8 mouse cellular contexts compared by ENCODE assay signal in genomic region chr7:122066945-122067516, GRCm38 (mm10). TPM values are rescaled to one million over a fixed set of nuclear protein-coding genes. Genes with fewer than 3 reads are reported as not detected.
A peak's percentile ranks its signal among the peaks of the same experiment; 100 is the strongest.
DNase-seq lines count a peak whose midpoint lies in the region; ATAC-seq and TF ChIP-seq lines count a peak whose summit lies in the region.

Gene Ubfd1 (plus strand): TSS chr7:122067175.
Gene Ears2 (minus strand): TSS chr7:122067263.

- H3K79me2 ChIP-seq in MEL (ENCODE audit: control insufficient read depth, insufficient read depth, low read length, poor library complexity): peaks cover 32% of the 10 kb centered on the region

- peak; percentile 98 for DNase-seq in MEL (ENCODE audit: low read depth, low spot score)
- DNase-seq in cerebellum, adult 2 months: peak; percentile 96 to 99
- peak; percentile 98 for DNase-seq in forelimb bud, embryonic 11.5 days (ENCODE audit: low read depth, low spot score)
- DNase-seq in layer of hippocampus, adult 9-10 months (ENCODE audit: low spot score): peak; percentile 94
- peak; percentile 90 for DNase-seq in ovary, postnatal 10 days (ENCODE audit: low spot score)
- DNase-seq in thymus, postnatal 10 days (ENCODE audit: low spot score in 2 of 2): peak; percentile 85 to 87

- H3K36me3 ChIP-seq in MEL (ENCODE audit: control insufficient read depth in 1 of 2, insufficient read depth in 2 of 2, low read length in 2 of 2): peaks cover 3 to 22% of the 10 kb centered on the region in 2 experiments; a peak in 2 of 4 replicates
- peaks cover 7% of the 10 kb centered on the region for H3K36me3 ChIP-seq in lung, embryonic 16.5 days (ENCODE audit: control insufficient read depth, insufficient read depth, low read length)

- peak within 1 kb of the TSS; percentile 93 for H3K9ac ChIP-seq in MEL (ENCODE audit: control insufficient read depth, low read depth, low read length, poor library complexity, severe bottlenecking)
- peak within 1 kb of the TSS; percentile 98 for H3K9ac ChIP-seq in lung, embryonic 16.5 days (ENCODE audit: low read length)

- peak; percentile 33 to 69; a peak in 2 of 4 replicates for TF ChIP-seq POLR2A in MEL (IDR thresholded peaks at IDR 0.05; ENCODE audit: control insufficient read depth in 1 of 2, insufficient read depth in 1 of 2, low read depth in 1 of 2, low read length in 2 of 2, poor library complexity in 1 of 2)
- TF ChIP-seq POLR2A in cerebellum, adult 2 months (IDR thresholded peaks at IDR 0.05; ENCODE audit: borderline replicate concordance, insufficient read depth, low read length): peak; percentile 26; the same call in 1 of the 2 replicates

- WGBS in cerebellum, adult 2 months: under 1% methylated on average over 58 of the region's 60 CpGs
- WGBS in lung, embryonic 16.5 days: 1% methylated on average over 51 of the region's 60 CpGs

- ATAC-seq in hematopoietic stem cell, adult 5-6 weeks (replicated peaks in 1 of 2; ENCODE audit: insufficient read depth in 1 of 2, low FRiP score in 2 of 2, low TSS enrichment in 1 of 2, low read depth in 1 of 2, poor library complexity in 2 of 2, severe bottlenecking in 2 of 2): peak; percentile 87 to 90
- peak; percentile 99 for ATAC-seq in lung, embryonic 16.5 days (ENCODE audit: low read depth)

- no peaks in the 10 kb centered on the region for H3K9me3 ChIP-seq in MEL (replicated peaks; ENCODE audit: insufficient read depth, low read length)
- H3K9me3 ChIP-seq in lung, embryonic 16.5 days (ENCODE audit: control insufficient read depth, low read length): no peaks in the 10 kb centered on the region

- peak within 1 kb of the TSS; percentile 85 to 94 for H3K4me3 ChIP-seq in MEL (ENCODE audit: control insufficient read depth in 1 of 2, insufficient read depth in 1 of 2, low read depth in 2 of 2, low read length in 2 of 2)
- peak within 1 kb of the TSS; percentile 79 for H3K4me3 ChIP-seq in cerebellum, adult 2 months (replicated peaks; ENCODE audit: insufficient read depth, low read depth, low read length)
- peak within 1 kb of the TSS; percentile 100 for H3K4me3 ChIP-seq in lung, embryonic 16.5 days (ENCODE audit: low read length)

- TF ChIP-seq CTCF in MEL (IDR thresholded peaks at IDR 0.05 in 2 of 3, conservative IDR thresholded peaks at IDR 0.05 in 1 of 3; ENCODE audit: control insufficient read depth in 1 of 3, insufficient read depth in 1 of 3, low read depth in 2 of 3, low read length in 3 of 3, poor library complexity in 1 of 3, severe bottlenecking in 1 of 3): no peak
- no peak for TF ChIP-seq CTCF in cerebellum, adult 2 months (IDR thresholded peaks at IDR 0.05; ENCODE audit: borderline replicate concordance, insufficient read depth, low read depth, low read length)

- H3K27me3 ChIP-seq in MEL (ENCODE audit: control insufficient read depth in 1 of 2, insufficient read depth in 2 of 2, low read length in 2 of 2): no peaks in the 10 kb centered on the region
- H3K27me3 ChIP-seq in cerebellum, adult 2 months (ENCODE audit: control insufficient read depth, insufficient read depth, low read length): no peaks in the 10 kb centered on the region
- no peaks in the 10 kb centered on the region for H3K27me3 ChIP-seq in lung, embryonic 16.5 days (ENCODE audit: control insufficient read depth, insufficient read depth, low read depth, low read length)

- peak in 1 of 2 experiments; percentile 30; a peak in 2 of 4 replicates for TF ChIP-seq EP300 in MEL (IDR thresholded peaks at IDR 0.05; ENCODE audit: low read depth in 1 of 2, low read length in 2 of 2)

- TF ChIP-seq RAD21 in MEL (IDR thresholded peaks at IDR 0.05; ENCODE audit: low read depth, low read length): no peak

- H3K4me1 ChIP-seq in MEL (ENCODE audit: control insufficient read depth in 1 of 2, insufficient read depth in 2 of 2, low read length in 2 of 2): peaks cover 5 to 6% of the 10 kb centered on the region in 2 experiments
- peaks cover 3% of the 10 kb centered on the region for H3K4me1 ChIP-seq in cerebellum, adult 2 months (ENCODE audit: control insufficient read depth, insufficient read depth, low read length)
- peaks cover 16% of the 10 kb centered on the region for H3K4me1 ChIP-seq in lung, embryonic 16.5 days (replicated peaks; ENCODE audit: control insufficient read depth, insufficient read depth, low read length)

- H3K27ac ChIP-seq in MEL (ENCODE audit: control insufficient read depth, low read depth, low read length): peak within 1 kb of the TSS; percentile 59
- H3K27ac ChIP-seq in cerebellum, adult 2 months (ENCODE audit: insufficient read depth, low read length): peak within 1 kb of the TSS; percentile 84
- H3K27ac ChIP-seq in lung, embryonic 16.5 days (ENCODE audit: low read length): peak within 1 kb of the TSS; percentile 93

- peak within 1 kb of the TSS; percentile 66 for H3K4me2 ChIP-seq in lung, embryonic 16.5 days (ENCODE audit: low read depth, low read length)

TF ChIP-seq in MEL, 35 proteins besides CTCF, POLR2A, EP300 and RAD21:
- TF ChIP-seq MAZ (IDR thresholded peaks at IDR 0.05; ENCODE audit: low read depth, low read length) (peak; percentile 36; the same call in 1 of the 2 replicates), SIN3A (IDR thresholded peaks at IDR 0.05; ENCODE audit: low read length) (peak; percentile 92), ETS1 (IDR thresholded peaks at IDR 0.05; ENCODE audit: low read depth, low read length) (peak; percentile 93), E2F4 (IDR thresholded peaks at IDR 0.05; ENCODE audit: borderline replicate concordance, low read depth, low read length) (no peak), JUND (IDR thresholded peaks at IDR 0.05; ENCODE audit: low read depth, low read length) (no peak), UBTF (IDR thresholded peaks at IDR 0.05; ENCODE audit: borderline replicate concordance, insufficient read depth, low read depth, low read length) (0 out of 2 replicates have a peak, but pooled peaks have one; percentile 32), USF1 (IDR thresholded peaks at IDR 0.05; ENCODE audit: low read depth, low read length) (peak; percentile 85), TCF12 (IDR thresholded peaks at IDR 0.05; ENCODE audit: low read depth, low read length) (peak; percentile 40), MAX (IDR thresholded peaks at IDR 0.05; ENCODE audit: low read length) (peak; percentile 99), ZNF384 (IDR thresholded peaks at IDR 0.05; ENCODE audit: low read depth, low read length) (peak; percentile 61), MXI1 (IDR thresholded peaks at IDR 0.05; ENCODE audit: low read depth, low read length) (peak; percentile 99), MYC (IDR thresholded peaks at IDR 0.05; ENCODE audit: low read depth, low read length) (peak; percentile 99), CHD1 (IDR thresholded peaks at IDR 0.05; ENCODE audit: low read depth, low read length) (no peak), NRF1 (IDR thresholded peaks at IDR 0.05; ENCODE audit: insufficient read depth, low read depth, low read length, poor library complexity, severe bottlenecking) (peak; percentile 46; the same call in 1 of the 2 replicates), HCFC1 (IDR thresholded peaks at IDR 0.05; ENCODE audit: low read depth, low read length) (peak; percentile 84), TBP (IDR thresholded peaks at IDR 0.05; ENCODE audit: low read depth, low read length) (0 out of 2 replicates have a peak, but pooled peaks have one; percentile 32), SMC3 (IDR thresholded peaks at IDR 0.05; ENCODE audit: low read depth, low read length) (no peak)

RNA-seq across cellular contexts. Expression of gene Ubfd1, which starts in this region (rescaled TPM):
- total RNA-seq in MEL (2012; rRNA removed): 29.2 and 31.2 TPM in 2 replicates
- 10 to 100 TPM in 1 of 2 experiments, not detected in 1; 33.8 TPM for polyA plus RNA-seq in MEL (2012; ENCODE audit: insufficient read depth in 1 of 2, insufficient read length in 2 of 2, low read depth in 1 of 2, low replicate concordance in 2 of 2, missing spikeins in 1 of 2)
- 52.0 and 56.9 TPM in 2 replicates for polyA plus RNA-seq in cerebellum, adult 2 months (2012; rRNA removed)
- total RNA-seq in hematopoietic stem cell, adult 5-6 weeks (2017): 33.9 and 39.3 TPM in 2 replicates
- 43.5 and 44.4 TPM in 2 replicates for polyA plus RNA-seq in lung, embryonic 16.5 days (2015; fragmentation: Nextera tagmentation; extraction: Ambion mirVana)

RNA-seq across cellular contexts. Expression of gene Ears2, which starts in this region (rescaled TPM):
- 8.8 and 9.9 TPM in 2 replicates for total RNA-seq in MEL (2012; rRNA removed)
- polyA plus RNA-seq in MEL (2012; ENCODE audit: insufficient read depth in 1 of 2, insufficient read length in 2 of 2, low read depth in 1 of 2, low replicate concordance in 2 of 2, missing spikeins in 1 of 2): 10 to 100 TPM in 1 of 2 experiments, not detected in 1; 12.8 TPM
- 4.8 and 6.2 TPM in 2 replicates for polyA plus RNA-seq in cerebellum, adult 2 months (2012; rRNA removed)
- total RNA-seq in hematopoietic stem cell, adult 5-6 weeks (2017): 5.7 and 7.1 TPM in 2 replicates
- 12.2 and 12.8 TPM in 2 replicates for polyA plus RNA-seq in lung, embryonic 16.5 days (2015; fragmentation: Nextera tagmentation; extraction: Ambion mirVana)

Comparison
In these comparisons a context has a peak if more than half of its experiments do, and no peak if none do; other contexts are left out.
1. Peak in every context shown above with its lines: DNase-seq, ATAC-seq, H3K4me3 ChIP-seq and H3K27ac ChIP-seq.